Mouse (Mus musculus): ENCODE results near the gene Gm29133. TPM values are rescaled to one million over a fixed set of nuclear protein-coding genes. Genes with fewer than 3 reads are reported as not detected.

The Gm29133 gene
- polyA plus RNA-seq, 1 experiment from 2014 or later = not detected

DNA sequence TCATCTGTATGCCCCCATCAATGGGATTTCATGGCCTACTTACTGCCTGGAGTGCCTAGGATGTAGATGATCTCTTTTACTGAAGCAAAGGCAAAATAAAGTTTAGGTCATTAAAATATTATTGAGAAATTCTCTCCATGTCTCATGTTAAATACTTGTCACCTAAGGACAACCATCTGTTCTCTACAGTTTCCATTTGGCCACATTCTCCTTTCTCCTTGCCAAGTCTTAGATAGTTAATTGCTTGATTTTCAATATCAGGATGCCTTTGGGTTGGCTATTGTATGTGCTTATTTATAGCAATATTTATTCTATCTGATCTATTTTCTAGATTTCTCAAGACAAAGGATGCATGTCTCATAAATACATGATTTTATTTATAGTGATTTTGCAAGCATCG is 75.9 kb downstream of the Gm29133 start:
- H3K4me2 ChIP-seq (ENCODE audit: low read depth, low read length) = no peak overlapping the region
- H3K27ac ChIP-seq (ENCODE audit: low read depth) = no peak overlapping the region
- no peaks in the 10 kb centered on the region for H3K4me1 ChIP-seq (ENCODE audit: insufficient read depth)
- WGBS (ENCODE audit: insufficient replicate concordance) = 74% methylated on average over 1 of the region's 1 CpGs
- TF ChIP-seq EP300 (IDR thresholded peaks at IDR 0.05; ENCODE audit: low read depth) (no peak), CTCF (IDR thresholded peaks at IDR 0.05; ENCODE audit: low read depth) (no peak)
- no peak overlapping the region for H3K4me3 ChIP-seq (ENCODE audit: low read depth, low read length)
- no peaks in the 10 kb centered on the region for H3K27me3 ChIP-seq (ENCODE audit: insufficient read depth, low read length)
- ATAC-seq (no peak), DNase-seq (no peak)
- H3K36me3 ChIP-seq (replicated peaks; ENCODE audit: insufficient read depth, low read length) = no peaks in the 10 kb centered on the region
- no peak overlapping the region for H3K9ac ChIP-seq (replicated peaks)
- no peaks in the 10 kb centered on the region for H3K9me3 ChIP-seq (ENCODE audit: low read length)

DNA sequence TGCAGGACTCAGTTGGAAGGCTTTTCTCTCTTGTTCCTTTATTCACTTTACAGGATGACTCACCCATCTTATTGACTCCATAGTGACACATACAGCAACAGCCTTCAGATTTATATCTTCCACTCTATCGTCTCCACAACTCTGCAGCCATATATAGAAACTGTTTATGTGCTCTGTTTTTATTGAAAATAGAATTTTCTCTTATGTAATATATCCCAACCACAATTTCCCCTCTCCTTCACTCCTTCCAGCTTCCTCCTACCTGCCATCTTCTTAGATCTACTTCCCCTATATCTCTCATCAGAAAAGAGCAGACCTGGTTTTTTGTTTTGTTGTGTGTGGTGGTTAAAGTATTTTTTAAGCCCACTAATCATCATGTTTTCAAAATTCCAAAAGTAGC is 76.5 kb downstream of the Gm29133 start:
- Histone ChIP-seq H3K27me3 (ENCODE audit: insufficient read depth, low read length) (no peaks in the 10 kb centered on the region), H3K4me1 (ENCODE audit: insufficient read depth) (no peaks in the 10 kb centered on the region), H3K36me3 (replicated peaks; ENCODE audit: insufficient read depth, low read length) (no peaks in the 10 kb centered on the region), H3K9me3 (ENCODE audit: low read length) (no peaks in the 10 kb centered on the region), H3K9ac (replicated peaks) (no peak overlapping the region), H3K27ac (ENCODE audit: low read depth) (no peak overlapping the region), H3K4me2 (ENCODE audit: low read depth, low read length) (no peak overlapping the region), H3K4me3 (ENCODE audit: low read depth, low read length) (no peak overlapping the region)
- ATAC-seq = no peak
- 36% methylated on average over 1 of the region's 1 CpGs for WGBS (ENCODE audit: insufficient replicate concordance)
- DNase-seq = no peak
- TF ChIP-seq CTCF (IDR thresholded peaks at IDR 0.05; ENCODE audit: low read depth) (no peak), EP300 (IDR thresholded peaks at IDR 0.05; ENCODE audit: low read depth) (no peak)

DNA sequence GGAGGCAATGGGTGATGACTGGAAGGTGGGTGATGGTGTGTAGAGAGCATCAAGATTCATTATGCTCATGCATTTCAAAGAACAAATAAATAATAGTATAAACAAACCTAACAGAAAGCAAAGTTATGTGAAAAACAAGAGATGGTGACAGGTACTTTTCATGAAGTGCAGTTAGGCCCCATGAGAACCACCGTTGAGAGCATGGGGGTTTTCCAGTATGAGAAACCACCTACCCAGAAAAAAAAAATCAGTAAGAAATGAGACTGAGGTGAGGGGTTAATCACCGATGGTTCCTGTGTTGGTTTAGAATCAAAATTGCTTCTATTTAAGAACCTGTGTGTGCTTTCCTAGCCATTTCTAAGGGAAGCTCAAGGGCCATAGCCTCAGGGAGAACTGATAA is 86.8 kb downstream of the Gm29133 start:
- Histone ChIP-seq H3K9me3 (ENCODE audit: low read length) (no peaks in the 10 kb centered on the region), H3K27ac (ENCODE audit: low read depth) (no peak overlapping the region), H3K4me2 (ENCODE audit: low read depth, low read length) (no peak overlapping the region), H3K4me3 (ENCODE audit: low read depth, low read length) (no peak overlapping the region), H3K4me1 (ENCODE audit: insufficient read depth) (no peaks in the 10 kb centered on the region), H3K27me3 (ENCODE audit: insufficient read depth, low read length) (no peaks in the 10 kb centered on the region), H3K9ac (replicated peaks) (no peak overlapping the region), H3K36me3 (replicated peaks; ENCODE audit: insufficient read depth, low read length) (no peaks in the 10 kb centered on the region)
- DNase-seq (no peak), ATAC-seq (no peak)
- TF ChIP-seq EP300 (IDR thresholded peaks at IDR 0.05; ENCODE audit: low read depth) (no peak), CTCF (IDR thresholded peaks at IDR 0.05; ENCODE audit: low read depth) (no peak)
- 76% methylated on average over 2 of the region's 2 CpGs for WGBS (ENCODE audit: insufficient replicate concordance)

DNA sequence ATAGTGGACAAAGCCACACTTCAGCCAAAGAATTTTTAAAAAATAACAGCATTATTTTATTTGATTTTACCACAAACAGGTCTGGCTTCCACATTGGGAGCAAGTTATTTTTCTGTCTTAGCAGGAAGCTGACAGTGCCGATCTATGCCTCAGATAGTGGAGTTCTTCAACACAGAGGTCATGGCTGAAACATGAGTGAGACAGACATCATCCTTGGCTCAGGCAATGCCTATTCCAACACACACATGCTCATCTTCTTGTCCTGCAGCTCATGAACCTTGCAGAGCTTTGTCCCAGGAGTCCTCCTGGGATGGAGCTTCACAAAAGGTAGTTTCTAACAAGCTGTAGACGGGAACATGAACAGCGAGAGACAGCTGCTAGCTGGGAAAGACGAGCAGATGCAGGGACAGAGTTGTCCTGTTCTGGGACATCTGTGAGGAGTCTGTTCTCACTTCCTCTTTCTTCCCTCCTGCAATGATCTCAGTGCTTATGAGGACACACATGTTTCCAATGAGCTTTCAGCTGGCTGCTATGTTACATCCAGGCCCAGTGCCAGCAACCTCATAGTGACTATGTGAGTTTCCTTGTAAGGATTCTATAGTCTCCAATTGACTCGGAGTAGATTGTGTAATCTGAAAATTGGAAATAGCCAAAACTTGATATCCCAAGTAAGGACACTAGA is 87.4 kb downstream of the Gm29133 start:
- no peak for DNase-seq
- H3K9me3 ChIP-seq (ENCODE audit: low read length) = no peaks in the 10 kb centered on the region
- no peak overlapping the region for H3K9ac ChIP-seq (replicated peaks)
- H3K4me2 ChIP-seq (ENCODE audit: low read depth, low read length) = no peak overlapping the region
- no peak for TF ChIP-seq EP300 (IDR thresholded peaks at IDR 0.05; ENCODE audit: low read depth)
- TF ChIP-seq CTCF (IDR thresholded peaks at IDR 0.05; ENCODE audit: low read depth) = no peak
- WGBS (ENCODE audit: insufficient replicate concordance) = 57% methylated on average over 5 of the region's 5 CpGs
- ATAC-seq = no peak
- H3K4me1 ChIP-seq (ENCODE audit: insufficient read depth) = no peaks in the 10 kb centered on the region
- H3K27me3 ChIP-seq (ENCODE audit: insufficient read depth, low read length) = no peaks in the 10 kb centered on the region
- no peak overlapping the region for H3K4me3 ChIP-seq (ENCODE audit: low read depth, low read length)
- H3K36me3 ChIP-seq (replicated peaks; ENCODE audit: insufficient read depth, low read length) = no peaks in the 10 kb centered on the region
- H3K27ac ChIP-seq (ENCODE audit: low read depth) = no peak overlapping the region

Other genes with a start within 250 kb of the Gm29133 start
- 54.4 TPM in 2 replicates for gene Pdcd10, start 191.3 kb upstream of the Gm29133 start, polyA plus RNA-seq (2015; fragmentation: Nextera tagmentation; extraction: Ambion mirVana)
- gene Serpini1, start 190.7 kb upstream of the Gm29133 start, polyA plus RNA-seq (2015; fragmentation: Nextera tagmentation; extraction: Ambion mirVana) = 0.15 and 0.45 TPM in 2 replicates
- 24.7 and 29.1 TPM in 2 replicates for gene Golim4, start 208.8 kb downstream of the Gm29133 start, polyA plus RNA-seq (2015; fragmentation: Nextera tagmentation; extraction: Ambion mirVana)